Mouse (Mus musculus): ENCODE data around the gene Ube2v1. TPM values are rescaled to one million over a fixed set of nuclear protein-coding genes. Genes with fewer than 3 reads are reported as not detected.

Ube2v1 gene
- 89.5 and 105 TPM in 2 replicates for polyA plus RNA-seq (2012; rRNA removed)

DNA sequence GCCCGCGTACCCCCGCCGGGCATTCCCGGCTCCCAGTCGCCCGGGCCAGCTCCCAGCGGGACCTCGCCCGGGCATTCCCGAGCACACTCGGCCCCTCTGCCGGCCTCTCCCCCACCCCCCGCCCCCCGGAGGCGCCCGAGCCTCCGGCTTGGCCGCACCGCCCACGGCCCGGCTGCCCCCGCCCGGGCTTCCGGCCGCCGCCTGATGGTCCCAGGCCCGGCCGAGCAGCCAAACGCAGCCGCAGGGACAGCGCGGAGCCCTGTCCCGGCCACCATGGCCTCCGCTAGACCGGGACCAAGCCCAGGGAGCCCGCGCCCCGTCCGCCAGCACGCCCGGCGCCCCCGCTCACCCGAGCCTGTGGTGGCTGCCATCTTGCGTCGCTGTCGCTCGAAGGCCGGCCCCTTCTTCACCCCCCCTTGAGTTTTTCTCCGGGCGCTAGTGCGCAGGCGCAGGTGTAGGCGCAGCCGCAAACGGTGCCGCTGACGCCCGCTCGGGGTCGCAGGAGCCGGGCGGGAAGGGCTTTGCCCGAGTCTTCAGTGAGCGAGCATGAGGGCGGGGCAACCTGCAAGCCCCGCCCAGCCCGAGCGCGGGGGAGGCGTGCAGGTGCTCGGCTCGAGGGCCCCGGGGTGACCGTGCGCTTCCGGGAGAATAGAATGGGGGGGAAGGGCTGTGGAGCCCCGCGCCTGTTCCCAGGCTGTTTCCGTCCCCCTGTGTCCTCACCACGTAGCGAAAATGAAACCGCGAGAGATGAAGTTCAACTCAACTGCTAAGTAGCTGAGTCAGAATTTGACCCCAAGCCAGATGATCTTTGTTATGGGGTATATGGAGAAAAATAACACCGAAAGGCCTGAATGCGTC lies at the start of gene Ube2v1:
Ube2v1 (minus strand) TSS at position 505 of the 858 bp plus-strand sequence.

DNA sequence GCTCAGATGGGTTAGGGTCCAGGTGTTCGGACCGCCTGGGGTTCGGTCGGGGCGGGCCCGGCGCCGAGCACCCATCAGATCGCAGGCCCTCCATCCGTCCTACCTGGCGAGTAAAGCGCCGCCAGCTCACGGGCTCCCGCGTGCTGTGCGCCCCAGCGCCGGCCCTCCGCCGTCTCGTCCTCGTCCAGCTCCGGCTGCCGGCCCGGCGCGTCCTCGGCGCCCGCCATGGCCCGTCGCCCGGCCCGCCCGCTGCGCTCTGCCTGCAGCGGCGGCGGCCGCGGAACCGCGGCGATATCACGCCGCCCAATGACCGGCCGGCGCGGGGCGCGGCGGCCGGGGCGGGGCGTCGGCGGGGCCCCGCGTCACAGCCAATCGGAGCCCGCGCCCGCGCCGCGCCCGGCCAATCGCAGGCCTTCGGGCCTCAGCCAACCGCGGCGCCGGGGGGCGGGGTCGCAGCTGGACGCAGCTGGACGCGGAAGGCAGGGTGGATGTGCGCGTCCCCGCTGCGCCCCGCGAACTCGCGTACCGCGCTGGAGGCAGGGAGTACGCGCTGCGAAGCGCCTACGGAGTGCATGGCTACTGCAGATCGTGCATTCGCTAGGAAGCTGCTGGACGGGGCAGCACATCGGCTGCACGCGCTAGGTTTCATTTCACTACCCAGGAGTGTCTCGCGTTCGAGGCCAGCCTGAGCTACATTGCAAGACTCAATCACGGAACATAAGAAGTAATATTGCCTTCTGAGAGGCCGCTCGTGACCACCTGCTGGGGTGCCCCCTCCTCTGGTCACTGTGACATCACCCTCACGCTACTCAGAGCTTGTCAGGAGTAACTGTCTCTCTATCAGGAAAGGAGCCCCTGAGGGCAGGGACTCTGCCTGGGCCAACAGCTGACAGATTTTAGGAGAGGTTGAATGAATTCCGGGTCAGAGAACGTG lies 29.6 kb upstream of the Ube2v1 start, which contains the start of gene Gm20431:
Gm20431 (minus strand) TSS at position 227 of the 934 bp plus-strand sequence.

Other genes with a start within 250 kb of the Ube2v1 start
- gene Slc9a8, start 210.4 kb downstream of the Ube2v1 start, polyA plus RNA-seq (2012; rRNA removed) = 46.3 and 47.4 TPM in 2 replicates
- gene Rnf114, start 139.4 kb downstream of the Ube2v1 start, polyA plus RNA-seq (2012; rRNA removed) = 77.5 and 96.8 TPM in 2 replicates
- 32.3 and 38.4 TPM in 2 replicates for gene Spata2, start 139.2 kb downstream of the Ube2v1 start, polyA plus RNA-seq (2012; rRNA removed)
- 57.7 and 77.1 TPM in 2 replicates for gene Snai1, start 93.9 kb downstream of the Ube2v1 start, polyA plus RNA-seq (2012; rRNA removed)
- gene Gm20431, start 29.4 kb upstream of the Ube2v1 start, polyA plus RNA-seq (2012; rRNA removed) = 3.5 and 8.4 TPM in 2 replicates
- 1,050 and 1,353 TPM in 2 replicates for gene Cebpb, start 56.8 kb upstream of the Ube2v1 start, polyA plus RNA-seq (2012; rRNA removed)
- 117 and 125 TPM in 2 replicates for gene Tmem189, start 57.7 kb upstream of the Ube2v1 start, polyA plus RNA-seq (2012; rRNA removed)